Mouse (Mus musculus): ENCODE measurements at regions not wholly inside any gene's neighbourhood (a gene's known extent, or its start where the extent isn't known, plus 50 kb on each side); places are given as distances from the start of the nearest gene placed in this dataset.

- no peak for DNase-seq (ENCODE audit: low read depth, low spot score)
Observed at GRCm38 (mm10) chr3:41476516-41476915, 79.0 kb upstream of the Jade1 start.

GRCm38 (mm10) chr3:41472586-41472985 is 82.9 kb upstream of the Jade1 start:
- no peak for DNase-seq (ENCODE audit: low read depth, low spot score)

GRCm38 (mm10) chr3:41469106-41469505 is 86.4 kb upstream of the Jade1 start:
- DNase-seq (ENCODE audit: low read depth, low spot score): no peak

GRCm38 (mm10) chr3:41467857-41468256 is 87.7 kb upstream of the Jade1 start:
- DNase-seq (ENCODE audit: low read depth, low spot score): no peak

GRCm38 (mm10) chr3:41465893-41466292 is 89.6 kb upstream of the Jade1 start:
- no peak for DNase-seq (ENCODE audit: low read depth, low spot score)

GRCm38 (mm10) chr3:41462953-41463644 is 92.4 kb upstream of the Jade1 start:
- DNase-seq (ENCODE audit: low read depth, low spot score): no peak

GRCm38 (mm10) chr3:41460131-41460530 is 95.4 kb upstream of the Jade1 start:
- no peak for DNase-seq (ENCODE audit: low read depth, low spot score)

- DNase-seq (ENCODE audit: low read depth, low spot score): no peak
Observed at GRCm38 (mm10) chr3:41458156-41458555, 97.4 kb upstream of the Jade1 start.

- DNase-seq (ENCODE audit: low read depth, low spot score): no peak
Observed at GRCm38 (mm10) chr3:41453525-41453924, 102.0 kb upstream of the Jade1 start.

- DNase-seq (ENCODE audit: low read depth, low spot score): no peak
Observed at GRCm38 (mm10) chr3:41452716-41453090, 102.8 kb upstream of the Jade1 start.

- DNase-seq (ENCODE audit: low read depth, low spot score): no peak
Observed at GRCm38 (mm10) chr3:41452020-41452715, 103.4 kb upstream of the Jade1 start.

GRCm38 (mm10) chr3:41450696-41451095 is 104.8 kb upstream of the Jade1 start:
- no peak for DNase-seq (ENCODE audit: low read depth, low spot score)

GRCm38 (mm10) chr3:41444243-41444753 is 111.2 kb upstream of the Jade1 start:
- no peak for DNase-seq (ENCODE audit: low read depth, low spot score)

- DNase-seq (ENCODE audit: low read depth, low spot score): no peak
Observed at GRCm38 (mm10) chr3:41436238-41436637, 119.3 kb upstream of the Jade1 start.

GRCm38 (mm10) chr3:41433106-41433505 is 122.4 kb upstream of the Jade1 start:
- DNase-seq (ENCODE audit: low read depth, low spot score): no peak

- DNase-seq (ENCODE audit: low read depth, low spot score): no peak
Observed at GRCm38 (mm10) chr3:41432376-41432775, 123.2 kb upstream of the Jade1 start.

- no peak for DNase-seq (ENCODE audit: low read depth, low spot score)
Observed at GRCm38 (mm10) chr3:41430191-41430590, 125.3 kb upstream of the Jade1 start.

GRCm38 (mm10) chr3:41426946-41427345 is 128.6 kb upstream of the Jade1 start:
- no peak for DNase-seq (ENCODE audit: low read depth, low spot score)

- no peak for DNase-seq (ENCODE audit: low read depth, low spot score)
Observed at GRCm38 (mm10) chr3:41425863-41426262, 129.7 kb upstream of the Jade1 start.

- no peak for DNase-seq (ENCODE audit: low read depth, low spot score)
Observed at GRCm38 (mm10) chr3:41424142-41424939, 131.2 kb upstream of the Jade1 start.

GRCm38 (mm10) chr3:41423630-41424029 is 131.9 kb upstream of the Jade1 start:
- no peak for DNase-seq (ENCODE audit: low read depth, low spot score)

All from retina, postnatal 7 days (tissue).